In the genomic region with DNA sequence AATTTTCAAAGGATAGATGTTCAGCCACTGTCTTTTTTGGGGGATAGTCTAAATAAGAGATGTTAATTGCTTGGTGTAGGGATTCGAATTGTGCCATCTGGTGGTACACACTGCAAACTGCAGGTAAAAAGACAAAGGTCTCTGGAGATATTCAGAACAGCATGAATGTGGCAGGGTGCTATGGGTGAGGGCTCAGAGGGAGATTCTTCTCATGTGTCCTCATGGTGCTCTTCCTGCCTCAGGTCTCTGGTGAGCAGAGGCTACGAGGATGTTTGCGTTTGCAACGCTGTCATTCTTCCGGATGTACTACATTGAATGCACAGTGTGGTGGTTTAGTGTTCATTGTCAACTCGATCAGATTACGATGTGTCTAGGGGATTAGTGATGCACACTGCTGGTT, we compare ENCODE assay signal across 10 mouse cellular contexts. TPM values are rescaled to one million over a fixed set of nuclear protein-coding genes. Genes with fewer than 3 reads are reported as not detected.
DNase-seq lines count a peak whose midpoint lies in the region; ATAC-seq and TF ChIP-seq lines count a peak whose summit lies in the region.
"Had no signal": no experiment of that assay in that cellular context is flagged by ENCODE, and none has a peak within 500 bp of the region (broad histone marks: within the 10 kb centered on the region; RNA-seq: fewer than 3 reads in every experiment).

No protein-coding gene starts in this region.

- no peak overlapping the region for H3K27ac ChIP-seq in ES-E14 (ENCODE audit: insufficient read depth, low read depth, low read length, poor library complexity, severe bottlenecking)
- H3K27ac ChIP-seq in hindbrain, embryonic 14.5 days: no peak overlapping the region
- H3K27ac ChIP-seq in midbrain, embryonic 13.5 days: no peak overlapping the region
- H3K27ac ChIP-seq: embryonic facial prominence, embryonic 13.5 days had no signal

- no peaks in the 10 kb centered on the region for H3K9me3 ChIP-seq in ES-E14 (ENCODE audit: control insufficient read depth, insufficient read depth, low read depth, low read length)
- no peaks in the 10 kb centered on the region for H3K9me3 ChIP-seq in hindbrain, embryonic 14.5 days (ENCODE audit: control insufficient read depth, low read length)
- H3K9me3 ChIP-seq in midbrain, embryonic 13.5 days: no peaks in the 10 kb centered on the region
- H3K9me3 ChIP-seq: embryonic facial prominence, embryonic 13.5 days had no signal

- DNase-seq in kidney, adult 18-20 months: peak; percentile 34
- DNase-seq in kidney, adult 11 months: no peak
- peak; percentile 40 for DNase-seq in ES-E14 (ENCODE audit: low read depth, low spot score)
- DNase-seq in cerebellum, postnatal 14 days: peak; percentile 45 to 46
- DNase-seq in hindbrain, embryonic 14.5 days (ENCODE audit: low spot score): peak; percentile 66
- no peak for DNase-seq in spleen, postnatal 4 days (ENCODE audit: low spot score in 2 of 2)
- no peak for DNase-seq in gastrocnemius, postnatal 10 days

- no peaks in the 10 kb centered on the region for H3K27me3 ChIP-seq in hindbrain, embryonic 14.5 days (ENCODE audit: control insufficient read depth, insufficient read depth, low read length)
- H3K27me3 ChIP-seq in midbrain, embryonic 13.5 days: no peaks in the 10 kb centered on the region
- H3K27me3 ChIP-seq: embryonic facial prominence, embryonic 13.5 days had no signal

- in situ Hi-C loops in ES-E14 (cut with MboI; ENCODE audit: low sequenced_read_pairs in 2 of 2, unreplicated experiment in 2 of 2): no loop called here

- H3K36me3 ChIP-seq in ES-E14 (ENCODE audit: control insufficient read depth, insufficient read depth, low read length, poor library complexity, severe bottlenecking): no peaks in the 10 kb centered on the region
- H3K36me3 ChIP-seq in hindbrain, embryonic 14.5 days (replicated peaks; ENCODE audit: control insufficient read depth, insufficient read depth): no peaks in the 10 kb centered on the region
- H3K36me3 ChIP-seq in midbrain, embryonic 13.5 days: no peaks in the 10 kb centered on the region
- H3K36me3 ChIP-seq: embryonic facial prominence, embryonic 13.5 days had no signal

- WGBS in hindbrain, embryonic 14.5 days: 46% methylated on average over 7 of the region's 7 CpGs
- WGBS in midbrain, embryonic 13.5 days: 45% methylated on average over 7 of the region's 7 CpGs

- no peak overlapping the region for H3K4me2 ChIP-seq in hindbrain, embryonic 14.5 days (replicated peaks)
- H3K4me2 ChIP-seq in midbrain, embryonic 13.5 days (replicated peaks): no peak overlapping the region
- H3K4me2 ChIP-seq: embryonic facial prominence, embryonic 13.5 days had no signal

- H3K4me1 ChIP-seq in ES-E14 (ENCODE audit: control insufficient read depth in 2 of 2, insufficient read depth in 2 of 2, low read length in 2 of 2, poor library complexity in 1 of 2): no peaks in the 10 kb centered on the region
- no peaks in the 10 kb centered on the region for H3K4me1 ChIP-seq in hindbrain, embryonic 14.5 days (replicated peaks; ENCODE audit: control insufficient read depth, insufficient read depth, low read length)
- no peaks in the 10 kb centered on the region for H3K4me1 ChIP-seq in midbrain, embryonic 13.5 days (replicated peaks)
- H3K4me1 ChIP-seq: embryonic facial prominence, embryonic 13.5 days had no signal

- H3K9ac ChIP-seq in ES-E14 (ENCODE audit: insufficient read depth, low read depth, low read length, poor library complexity, severe bottlenecking): no peak overlapping the region
- H3K9ac ChIP-seq in hindbrain, embryonic 14.5 days: no peak overlapping the region
- no peak overlapping the region for H3K9ac ChIP-seq in midbrain, embryonic 13.5 days (replicated peaks)
- H3K9ac ChIP-seq: embryonic facial prominence, embryonic 13.5 days had no signal

- H3K4me3 ChIP-seq in ES-E14 (ENCODE audit: insufficient read depth in 1 of 2, low read depth in 1 of 2, low read length in 2 of 2, poor library complexity in 1 of 2, severe bottlenecking in 1 of 2): no peak overlapping the region
- H3K4me3 ChIP-seq in hindbrain, embryonic 14.5 days (replicated peaks; ENCODE audit: low read length): no peak overlapping the region
- H3K4me3 ChIP-seq in midbrain, embryonic 13.5 days (replicated peaks): no peak overlapping the region
- H3K4me3 ChIP-seq: embryonic facial prominence, embryonic 13.5 days had no signal

- no peak for ATAC-seq in hindbrain, embryonic 14.5 days (ENCODE audit: low FRiP score)
- ATAC-seq in midbrain, embryonic 13.5 days: 0 out of 2 replicates have a peak, but pooled peaks have one; percentile 63

TF ChIP-seq in ES-E14, 5 proteins besides CTCF, POLR2A, EP300 and RAD21:
- TF ChIP-seq ZC3H11A (IDR thresholded peaks at IDR 0.05; ENCODE audit: borderline replicate concordance, low read depth, low read length) (0 out of 2 replicates have a peak, but pooled peaks have one; percentile 40), CHD2 (IDR thresholded peaks at IDR 0.05; ENCODE audit: low read depth, low read length) (no peak)

RNA-seq across cellular contexts. Expression of a gene that starts 10.1 kb away (rescaled TPM):
- not detected in 2 replicates for total RNA-seq in ES-E14 (2012; rRNA removed)
- polyA plus RNA-seq in hindbrain, embryonic 14.5 days (2014; fragmentation: Nextera tagmentation; extraction: Ambion mirVana): not detected in 2 replicates
- not detected in 2 replicates for polyA plus RNA-seq in midbrain, embryonic 13.5 days (2015; fragmentation: Nextera tagmentation; extraction: Ambion mirVana)
- total RNA-seq in gastrocnemius, postnatal 10 days (2021): not detected
- total RNA-seq: left cerebral cortex, adult 8-10 months had no signal
- polyA plus RNA-seq: embryonic facial prominence, embryonic 13.5 days had no signal

Comparison
In these comparisons a context has a peak if more than half of its experiments do, and no peak if none do; other contexts are left out.
1. DNase-seq: peak in kidney, adult 18-20 months (single experiment), ES-E14 (single experiment), cerebellum, postnatal 14 days (2 of 2) and hindbrain, embryonic 14.5 days (single experiment); none in kidney, adult 11 months (single experiment), spleen, postnatal 4 days (0 of 2) and gastrocnemius, postnatal 10 days (single experiment).